ENCODE assay signal across 10 mouse cellular contexts in genomic region chr1:177684901-177685300, GRCm38 (mm10). TPM values are rescaled to one million over a fixed set of nuclear protein-coding genes. Genes with fewer than 3 reads are reported as not detected.
DNase-seq lines count a peak whose midpoint lies in the region; ATAC-seq and TF ChIP-seq lines count a peak whose summit lies in the region.
"Had no signal": no experiment of that assay in that cellular context is flagged by ENCODE, and none has a peak within 500 bp of the region (broad histone marks: within the 10 kb centered on the region; RNA-seq: fewer than 3 reads in every experiment).

No protein-coding gene starts in this region.

- no peak overlapping the region for H3K4me3 ChIP-seq in left cerebral cortex, adult 2 months
- H3K4me3 ChIP-seq in ES-E14 (ENCODE audit: insufficient read depth in 1 of 2, low read depth in 1 of 2, low read length in 2 of 2, poor library complexity in 1 of 2, severe bottlenecking in 1 of 2), result no peak overlapping the region
- no peak overlapping the region for H3K4me3 ChIP-seq in midbrain, embryonic 10.5 days
- H3K4me3 ChIP-seq: embryonic facial prominence, embryonic 13.5 days had no signal

- WGBS in midbrain, embryonic 10.5 days, result 15% methylated on average over 3 of the region's 3 CpGs

- intact Hi-C loops in left cerebral cortex, adult 2 months (cut with DNase I), result loop anchor here (1.0 to 5.0 kb wide), 4 partner anchors 240 to 808 kb away; partner anchors contain the start of gene Akt3
- intact Hi-C loops in left cerebral cortex, postnatal 36 days (cut with DNase I), result loop anchor here (2.0 to 10.0 kb wide), 4 partner anchors 238 to 808 kb away; no protein-coding TSS in a partner anchor

- TF ChIP-seq CTCF in left cerebral cortex, adult 2 months (IDR thresholded peaks at IDR 0.05), result peak; percentile 77
- peak; percentile 58; the same call in 1 of the 2 replicates for TF ChIP-seq CTCF in brain, embryonic 14.5 days (IDR thresholded peaks at IDR 0.05; ENCODE audit: borderline replicate concordance, extremely low read depth, insufficient read depth, insufficient read length)

- DNase-seq in left cerebral cortex, adult 2 months (ENCODE audit: extremely low spot score in 1 of 2, low spot score in 2 of 2), result no peak
- no peak for DNase-seq in left cerebral cortex, postnatal 36 days (ENCODE audit: low spot score in 2 of 2)
- peak; percentile 26 for DNase-seq in ES-E14 (ENCODE audit: low read depth, low spot score)
- peak; percentile 87 for DNase-seq in brain, embryonic 14.5 days (ENCODE audit: low read depth)
- DNase-seq in midbrain, embryonic 10.5 days (ENCODE audit: low spot score), result no peak
- DNase-seq in frontal cortex, postnatal 14 days (ENCODE audit: low spot score in 2 of 2), result no peak

- no peak overlapping the region for H3K9ac ChIP-seq in ES-E14 (ENCODE audit: insufficient read depth, low read depth, low read length, poor library complexity, severe bottlenecking)
- H3K9ac ChIP-seq: embryonic facial prominence, embryonic 13.5 days had no signal

- no peaks in the 10 kb centered on the region for H3K4me1 ChIP-seq in ES-E14 (ENCODE audit: control insufficient read depth in 2 of 2, insufficient read depth in 2 of 2, low read length in 2 of 2, poor library complexity in 1 of 2)
- peaks cover 16% of the 10 kb centered on the region for H3K4me1 ChIP-seq in midbrain, embryonic 10.5 days

- H3K27ac ChIP-seq in left cerebral cortex, adult 2 months, result no peak overlapping the region
- no peak overlapping the region for H3K27ac ChIP-seq in ES-E14 (ENCODE audit: insufficient read depth, low read depth, low read length, poor library complexity, severe bottlenecking)
- peak overlapping the region; percentile 81; the same call in 1 of the 2 replicates for H3K27ac ChIP-seq in midbrain, embryonic 10.5 days (replicated peaks)
- H3K27ac ChIP-seq: embryonic facial prominence, embryonic 13.5 days had no signal

- no peaks in the 10 kb centered on the region for H3K27me3 ChIP-seq in midbrain, embryonic 10.5 days (ENCODE audit: low read depth, poor library complexity, severe bottlenecking)

- H3K9me3 ChIP-seq in ES-E14 (ENCODE audit: control insufficient read depth, insufficient read depth, low read depth, low read length), result no peaks in the 10 kb centered on the region
- no peaks in the 10 kb centered on the region for H3K9me3 ChIP-seq in midbrain, embryonic 10.5 days (replicated peaks)
- H3K9me3 ChIP-seq: embryonic facial prominence, embryonic 13.5 days had no signal

- in situ Hi-C loops in ES-E14 (cut with MboI; ENCODE audit: low sequenced_read_pairs in 2 of 2, unreplicated experiment in 2 of 2), result loop anchor here (10.0 to 25.0 kb wide), 3 partner anchors 448 to 810 kb away; no protein-coding TSS in a partner anchor

- peak; percentile 45 for ATAC-seq in granulocyte monocyte progenitor cell, adult 5-6 weeks (replicated peaks; ENCODE audit: poor library complexity, severe bottlenecking)
- no peak for ATAC-seq in erythroid progenitor cell, adult 5-6 weeks (replicated peaks; ENCODE audit: low FRiP score, poor library complexity, severe bottlenecking)

- no peak for TF ChIP-seq POLR2A in brain, embryonic 14.5 days (IDR thresholded peaks at IDR 0.05; ENCODE audit: borderline replicate concordance, extremely low read depth, insufficient read depth, insufficient read length, poor library complexity, severe bottlenecking)

- H3K36me3 ChIP-seq in ES-E14 (ENCODE audit: control insufficient read depth, insufficient read depth, low read length, poor library complexity, severe bottlenecking), result no peaks in the 10 kb centered on the region
- no peaks in the 10 kb centered on the region for H3K36me3 ChIP-seq in midbrain, embryonic 10.5 days
- H3K36me3 ChIP-seq: embryonic facial prominence, embryonic 13.5 days had no signal

TF ChIP-seq in ES-E14, 5 proteins besides CTCF, POLR2A, EP300 and RAD21:
- TF ChIP-seq ZC3H11A (IDR thresholded peaks at IDR 0.05; ENCODE audit: borderline replicate concordance, low read depth, low read length), result peak; percentile 95
- TF ChIP-seq CHD2 (IDR thresholded peaks at IDR 0.05; ENCODE audit: low read depth, low read length), result no peak

RNA-seq across cellular contexts. Expression of gene 1700016C15Rik, which starts 44.7 kb away (rescaled TPM):
- not detected for total RNA-seq in left cerebral cortex, adult 2 months (2021)
- not detected for total RNA-seq in left cerebral cortex, postnatal 36 days (2021)
- total RNA-seq in ES-E14 (2012; rRNA removed), result not detected in 2 replicates
- not detected in 2 replicates for polyA plus RNA-seq in brain, embryonic 14.5 days (2012; rRNA removed)
- not detected in 2 replicates for total RNA-seq in granulocyte monocyte progenitor cell, adult 5-6 weeks (2014; fragmentation: Nextera tagmentation)
- total RNA-seq in granulocyte monocyte progenitor cell, adult 5-6 weeks (2017), result not detected in 2 replicates
- polyA plus RNA-seq in midbrain, embryonic 10.5 days (2016; fragmentation: Nextera tagmentation; extraction: Ambion mirVana), result not detected in 2 replicates
- not detected in 2 replicates for total RNA-seq in erythroid progenitor cell, adult 5-6 weeks (2015; ENCODE audit: low replicate concordance)
- not detected in 2 replicates for total RNA-seq in erythroid progenitor cell, adult 5-6 weeks (2017; ENCODE audit: low replicate concordance)
- total RNA-seq: left cerebral cortex, postnatal 10 days had no signal
- polyA plus RNA-seq: embryonic facial prominence, embryonic 13.5 days had no signal

Comparison
In these comparisons a context has a peak if more than half of its experiments do, and no peak if none do; other contexts are left out.
1. DNase-seq: peak in ES-E14 (single experiment) and brain, embryonic 14.5 days (single experiment); none in left cerebral cortex, adult 2 months (0 of 2), left cerebral cortex, postnatal 36 days (0 of 2), midbrain, embryonic 10.5 days (single experiment) and frontal cortex, postnatal 14 days (0 of 2).